Mouse (Mus musculus): ENCODE measurements around the gene Trabd.

DNA sequence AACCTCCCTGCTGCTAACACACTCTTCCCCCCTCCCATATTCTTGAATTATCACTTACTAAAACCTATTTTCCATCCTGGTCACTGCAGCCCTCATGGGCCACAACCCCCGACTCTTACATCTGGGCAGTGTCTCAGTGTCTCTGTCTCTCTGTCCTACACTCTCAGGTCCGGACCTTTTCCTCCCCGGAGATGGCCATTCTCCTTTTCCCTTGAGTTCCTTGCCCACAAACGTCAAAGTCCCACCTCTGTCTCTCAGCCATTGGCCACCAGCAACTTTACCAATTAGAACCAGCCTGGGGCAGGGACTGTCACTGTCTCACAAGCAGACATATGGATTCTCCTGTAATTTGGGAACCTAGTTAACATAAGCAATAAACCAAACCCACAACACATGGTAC lies 28.6 kb upstream of the Trabd start:
- no peak for TF ChIP-seq GATA1 (IDR thresholded peaks at IDR 0.05; ENCODE audit: borderline replicate concordance, low read length)
- TF ChIP-seq FLI1 (IDR thresholded peaks at IDR 0.05; ENCODE audit: low read length) = no peak
